Mouse (Mus musculus) activated CD4-positive, CD25-positive, alpha-beta regulatory T cell, adult 4 months (primary cell): ENCODE measurements around the gene Vipr2. TPM values are rescaled to one million over a fixed set of nuclear protein-coding genes. Genes with fewer than 3 reads are reported as not detected.
A peak's percentile ranks its signal among the peaks of the same experiment; 100 is the strongest.

ENCODE experiments used
- ATAC-seq: one replicate; pipeline ENCODE4 v1.8.0; 2017
- polyA plus RNA-seq, 2 experiments: library from polyadenylated mRNA; unstranded; fragments of 100-300 nt; shearing (Covaris generic); gene quantifications; one replicate each; pipeline ENCODE4 v1.2.1; 2017

Vipr2 gene
- polyA plus RNA-seq, 2 experiments from 2014 or later: 0.50 to 0.99 TPM

- no peak for ATAC-seq
Measured at GRCm38 (mm10) chr12:116097166-116097565, 19.6 kb downstream of the Vipr2 start.

- ATAC-seq: no peak
Measured at GRCm38 (mm10) chr12:116101945-116102344, 24.4 kb downstream of the Vipr2 start.

GRCm38 (mm10) chr12:116109451-116110353 is 32.2 kb downstream of the Vipr2 start:
- no peak for ATAC-seq

- no peak for ATAC-seq
Measured at GRCm38 (mm10) chr12:116111007-116111694, 33.6 kb downstream of the Vipr2 start.

GRCm38 (mm10) chr12:116115781-116116180 is 38.3 kb downstream of the Vipr2 start:
- no peak for ATAC-seq

GRCm38 (mm10) chr12:116116455-116116854 is 38.9 kb downstream of the Vipr2 start:
- no peak for ATAC-seq

- no peak for ATAC-seq
Measured at GRCm38 (mm10) chr12:116117352-116117929, 39.9 kb downstream of the Vipr2 start.

- ATAC-seq: no peak
Measured at GRCm38 (mm10) chr12:116119001-116119400, 41.5 kb downstream of the Vipr2 start.

- ATAC-seq: no peak
Measured at GRCm38 (mm10) chr12:116123786-116124185, 46.3 kb downstream of the Vipr2 start.

GRCm38 (mm10) chr12:116130936-116131335 is 53.4 kb downstream of the Vipr2 start:
- ATAC-seq: no peak

- no peak for ATAC-seq
Measured at GRCm38 (mm10) chr12:116132909-116133308, 55.4 kb downstream of the Vipr2 start.

GRCm38 (mm10) chr12:116135906-116136305 is 58.4 kb downstream of the Vipr2 start:
- ATAC-seq: no peak

GRCm38 (mm10) chr12:116138322-116139205 is 61.0 kb downstream of the Vipr2 start:
- ATAC-seq: peak; percentile 66

GRCm38 (mm10) chr12:116140605-116141004 is 63.1 kb downstream of the Vipr2 start:
- peak; percentile 66 for ATAC-seq

- no peak for ATAC-seq
Measured at GRCm38 (mm10) chr12:116141816-116142215, 64.3 kb downstream of the Vipr2 start.

- no peak for ATAC-seq
Measured at GRCm38 (mm10) chr12:116142464-116142863, 64.9 kb downstream of the Vipr2 start.

GRCm38 (mm10) chr12:116145246-116145645 is 67.7 kb downstream of the Vipr2 start:
- ATAC-seq: peak; percentile 86

- ATAC-seq: peak; percentile 48
Measured at GRCm38 (mm10) chr12:116145686-116146085, 68.2 kb downstream of the Vipr2 start.

- no peak for ATAC-seq
Measured at GRCm38 (mm10) chr12:116146996-116147634, 69.6 kb downstream of the Vipr2 start.

- no peak for ATAC-seq
Measured at GRCm38 (mm10) chr12:116152866-116153428, 75.4 kb downstream of the Vipr2 start.

- no peak for ATAC-seq
Measured at GRCm38 (mm10) chr12:116156792-116157532, 79.4 kb downstream of the Vipr2 start.
